ENCODE assay signal across 18 mouse cellular contexts in the genomic region with DNA sequence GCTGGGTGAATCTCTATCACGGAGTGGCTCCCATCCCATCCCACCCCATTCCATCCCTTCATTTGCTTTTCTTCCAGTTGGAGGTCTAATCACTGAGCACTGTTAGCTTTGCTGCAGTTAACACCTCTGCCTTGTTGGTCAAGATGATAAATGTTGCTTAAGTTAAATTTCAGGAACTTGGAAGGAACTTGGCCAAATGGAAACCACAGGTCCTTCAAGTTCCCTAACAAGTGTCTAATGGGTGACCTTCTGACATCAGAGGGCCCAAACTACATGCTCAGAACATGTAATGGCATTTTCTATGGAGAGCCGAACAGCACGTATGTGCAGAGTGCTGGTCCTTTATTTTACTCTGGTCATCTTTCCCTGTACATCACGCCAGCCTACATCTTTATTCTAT. TPM values are rescaled to one million over a fixed set of nuclear protein-coding genes. Genes with fewer than 3 reads are reported as not detected.
DNase-seq lines count a peak whose midpoint lies in the region; ATAC-seq lines count a peak whose summit lies in the region.
"Had no signal": no experiment of that assay in that cellular context is flagged by ENCODE, and none has a peak within 500 bp of the region (broad histone marks: within the 10 kb centered on the region; RNA-seq: fewer than 3 reads in every experiment).

No protein-coding gene starts in this region.

- DNase-seq in heart, adult 11 months = peak; percentile 53
- DNase-seq in heart, postnatal 14 days = no peak
- DNase-seq in midbrain, embryonic 11.5 days (ENCODE audit: low spot score, missing footprints) = peak; percentile 33
- DNase-seq in natural killer cell, adult 2 months (ENCODE audit: low spot score in 2 of 2) = no peak
- DNase-seq: adrenal gland, postnatal 10 days; cerebellum, adult 11-12 months; cerebellum, adult 9-10 months; cerebellum, postnatal 25 days; gastrocnemius, postnatal 36 days; heart, adult 2 months had no signal

- H3K9ac ChIP-seq in midbrain, embryonic 11.5 days (ENCODE audit: low read length) = no peak overlapping the region
- H3K9ac ChIP-seq in midbrain, embryonic 16.5 days (ENCODE audit: low read depth, low read length) = no peak overlapping the region
- H3K9ac ChIP-seq in forebrain, embryonic 16.5 days (replicated peaks; ENCODE audit: low read depth, low read length) = no peak overlapping the region
- H3K9ac ChIP-seq: embryonic facial prominence, embryonic 13.5 days; forebrain, embryonic 13.5 days; heart, embryonic 15.5 days; hindbrain, embryonic 15.5 days had no signal

- H3K4me2 ChIP-seq in midbrain, embryonic 11.5 days = no peak overlapping the region
- H3K4me2 ChIP-seq in midbrain, embryonic 16.5 days (ENCODE audit: low read length) = no peak overlapping the region
- no peak overlapping the region for H3K4me2 ChIP-seq in forebrain, embryonic 16.5 days (ENCODE audit: low read length)
- H3K4me2 ChIP-seq: embryonic facial prominence, embryonic 13.5 days; forebrain, embryonic 13.5 days; heart, embryonic 11.5 days; heart, embryonic 15.5 days; hindbrain, embryonic 15.5 days had no signal

- intact Hi-C loops in heart, postnatal 14 days (cut with DNase I) = no loop called here

- no peaks in the 10 kb centered on the region for H3K36me3 ChIP-seq in midbrain, embryonic 11.5 days (ENCODE audit: control insufficient read depth, insufficient read depth, low read length)
- no peaks in the 10 kb centered on the region for H3K36me3 ChIP-seq in midbrain, embryonic 16.5 days (ENCODE audit: control insufficient read depth, insufficient read depth, low read length)
- no peaks in the 10 kb centered on the region for H3K36me3 ChIP-seq in forebrain, embryonic 16.5 days (ENCODE audit: control insufficient read depth, insufficient read depth)
- H3K36me3 ChIP-seq: embryonic facial prominence, embryonic 13.5 days; heart, embryonic 15.5 days; hindbrain, embryonic 15.5 days had no signal

- no peaks in the 10 kb centered on the region for H3K9me3 ChIP-seq in midbrain, embryonic 11.5 days (ENCODE audit: control insufficient read depth, low read length)
- no peaks in the 10 kb centered on the region for H3K9me3 ChIP-seq in midbrain, embryonic 16.5 days (replicated peaks; ENCODE audit: control insufficient read depth, low read length, poor library complexity, severe bottlenecking)
- H3K9me3 ChIP-seq in forebrain, embryonic 16.5 days (ENCODE audit: control insufficient read depth, low read length) = no peaks in the 10 kb centered on the region
- H3K9me3 ChIP-seq: embryonic facial prominence, embryonic 13.5 days; forebrain, embryonic 13.5 days; heart, embryonic 15.5 days; hindbrain, embryonic 15.5 days had no signal

- H3K4me1 ChIP-seq in midbrain, embryonic 11.5 days (ENCODE audit: control insufficient read depth, insufficient read depth, low read length) = no peaks in the 10 kb centered on the region; the same call in 1 of the 2 replicates
- H3K4me1 ChIP-seq in midbrain, embryonic 16.5 days (ENCODE audit: control insufficient read depth, insufficient read depth, low read length) = 0 out of 2 replicates have a peak, but pooled peaks cover 3% of the 10 kb centered on the region
- H3K4me1 ChIP-seq in forebrain, embryonic 16.5 days (replicated peaks; ENCODE audit: control insufficient read depth, insufficient read depth, low read length) = no peaks in the 10 kb centered on the region
- H3K4me1 ChIP-seq: embryonic facial prominence, embryonic 13.5 days; forebrain, embryonic 13.5 days; heart, embryonic 15.5 days; hindbrain, embryonic 15.5 days had no signal

- no peaks in the 10 kb centered on the region for H3K27me3 ChIP-seq in midbrain, embryonic 11.5 days (ENCODE audit: control insufficient read depth, insufficient read depth, low read length)
- no peaks in the 10 kb centered on the region for H3K27me3 ChIP-seq in midbrain, embryonic 16.5 days (ENCODE audit: control insufficient read depth, insufficient read depth, low read depth, low read length)
- H3K27me3 ChIP-seq in forebrain, embryonic 16.5 days (replicated peaks; ENCODE audit: control insufficient read depth, insufficient read depth, low read length) = no peaks in the 10 kb centered on the region
- H3K27me3 ChIP-seq: embryonic facial prominence, embryonic 13.5 days; forebrain, embryonic 13.5 days; heart, embryonic 15.5 days; hindbrain, embryonic 15.5 days had no signal

- H3K27ac ChIP-seq in midbrain, embryonic 11.5 days (ENCODE audit: low read depth, low read length) = no peak overlapping the region
- H3K27ac ChIP-seq in midbrain, embryonic 16.5 days (ENCODE audit: low read length) = no peak overlapping the region
- H3K27ac ChIP-seq in forebrain, embryonic 16.5 days (ENCODE audit: low read length) = no peak overlapping the region
- H3K27ac ChIP-seq: embryonic facial prominence, embryonic 13.5 days; forebrain, embryonic 13.5 days; heart, adult 2 months; heart, embryonic 15.5 days; hindbrain, embryonic 15.5 days had no signal

- no peak overlapping the region for H3K4me3 ChIP-seq in midbrain, embryonic 11.5 days (ENCODE audit: low read depth, low read length)
- no peak overlapping the region for H3K4me3 ChIP-seq in midbrain, embryonic 16.5 days (ENCODE audit: low read depth, low read length)
- no peak overlapping the region for H3K4me3 ChIP-seq in forebrain, embryonic 16.5 days (replicated peaks; ENCODE audit: low read length)
- H3K4me3 ChIP-seq: embryonic facial prominence, embryonic 13.5 days; forebrain, embryonic 13.5 days; heart, adult 2 months; heart, embryonic 15.5 days; hindbrain, embryonic 15.5 days had no signal

- 87% methylated on average over 4 of the region's 4 CpGs for WGBS in midbrain, embryonic 11.5 days
- 88% methylated on average over 4 of the region's 4 CpGs for WGBS in midbrain, embryonic 16.5 days
- WGBS in forebrain, embryonic 16.5 days = 87% methylated on average over 4 of the region's 4 CpGs

- no peak for ATAC-seq in midbrain, embryonic 11.5 days (ENCODE audit: low FRiP score)
- no peak for ATAC-seq in midbrain, embryonic 16.5 days
- peak; percentile 53 for ATAC-seq in megakaryocyte progenitor cell, adult 5-6 weeks (replicated peaks; ENCODE audit: poor library complexity)
- ATAC-seq in forebrain, embryonic 16.5 days = no peak
- ATAC-seq: forebrain, embryonic 13.5 days had no signal

RNA-seq across cellular contexts. Expression of a gene that starts 50.1 kb away (rescaled TPM):
- total RNA-seq in heart, postnatal 14 days (2021) = 1 to 10 TPM; 3.1 to 3.3 TPM
- polyA plus RNA-seq in midbrain, embryonic 11.5 days (2014; fragmentation: Nextera tagmentation; extraction: Ambion mirVana) = 18.5 and 19.9 TPM in 2 replicates
- 3.0 and 3.5 TPM in 2 replicates for polyA plus RNA-seq in midbrain, embryonic 16.5 days (2015; fragmentation: Nextera tagmentation; extraction: Ambion mirVana)
- 95.0 and 97.5 TPM in 2 replicates for total RNA-seq in megakaryocyte progenitor cell, adult 5-6 weeks (2015)
- total RNA-seq in megakaryocyte progenitor cell, adult 5-6 weeks (2017) = 128 and 149 TPM in 2 replicates
- polyA plus RNA-seq in forebrain, embryonic 16.5 days (2015; fragmentation: Nextera tagmentation; extraction: Ambion mirVana) = 4.0 and 5.0 TPM in 2 replicates

Comparison
In these comparisons a context has a peak if more than half of its experiments do, and no peak if none do; other contexts are left out.
1. DNase-seq: peak in heart, adult 11 months (single experiment) and midbrain, embryonic 11.5 days (single experiment); none in heart, postnatal 14 days (0 of 2) and natural killer cell, adult 2 months (0 of 2).